Mouse (Mus musculus) E14TG2a.4 (cell line): ENCODE data around the gene Sept6.

Experiments
- CTCF ChIP-seq: conservative IDR thresholded peaks from 2 replicates; pipeline ENCODE4 v1.5.1; 2014; ENCODE audit warnings: low read length
- NANOG ChIP-seq: IDR thresholded peaks from 2 replicates; pipeline ENCODE4 v1.6.1; 2014; ENCODE audit warnings: borderline replicate concordance, low read length, mixed read lengths
- POU5F1 ChIP-seq: IDR thresholded peaks from 2 replicates; pipeline ENCODE4 v1.6.1; 2014; ENCODE audit warnings: low read length, borderline replicate concordance

- no peak for TF ChIP-seq CTCF
- no peak for TF ChIP-seq POU5F1
- TF ChIP-seq NANOG = no peak
Observed at GRCm38 (mm10) chrX:36870372-36870771, 121.2 kb downstream of the Sept6 start.
